Mouse (Mus musculus) liver, adult 2 months (tissue): ENCODE measurements around the gene Dera.

ENCODE experiments used
- CTCF ChIP-seq: fragments of 200-500 bp; IDR thresholded peaks from 2 replicates; pipeline ENCODE4 v1.5.1; 2011; ENCODE audit warnings: low read depth, low read length, control low read depth
- POLR2A ChIP-seq: fragments of 200-500 bp; IDR thresholded peaks from 2 replicates; pipeline ENCODE4 v1.6.1; 2011; ENCODE audit warnings: low read length, control low read depth; ENCODE audit not compliant: insufficient read depth; ENCODE audit errors: extremely low read depth

DNA sequence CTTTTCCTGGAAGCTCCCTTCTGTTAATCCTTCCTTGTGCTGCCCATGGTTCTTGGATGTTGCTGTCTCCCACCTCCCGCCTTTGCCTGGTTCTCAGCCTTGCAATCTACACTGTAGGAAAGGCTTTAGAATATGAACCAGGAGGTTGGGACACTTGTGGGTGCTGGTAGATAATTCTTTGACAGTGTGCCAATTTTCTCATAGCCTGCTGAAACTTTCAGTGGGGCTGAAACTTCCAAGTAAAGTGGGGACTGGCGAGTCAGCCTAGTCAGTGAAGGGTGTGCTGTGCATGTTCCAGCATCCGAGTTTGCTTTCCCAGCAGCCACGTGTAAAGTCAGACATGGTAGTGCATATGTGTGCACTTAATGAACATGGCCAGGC lies 2.1 kb upstream of the Dera start:
- TF ChIP-seq CTCF = no peak
- TF ChIP-seq POLR2A = no peak
